Mouse (Mus musculus): ENCODE data around the gene Ppfibp1. TPM values are rescaled to one million over a fixed set of nuclear protein-coding genes. Genes with fewer than 3 reads are reported as not detected.
A peak's percentile ranks its signal among the peaks of the same experiment; 100 is the strongest.

The Ppfibp1 gene
- polyA plus RNA-seq, 1 experiment from 2014 or later, result 37.0 TPM

GRCm38 (mm10) chr6:146999302-146999701 is 111.0 kb downstream of the Ppfibp1 start:
- Histone ChIP-seq H3K9me3 (replicated peaks) (no peaks in the 10 kb centered on the region), H3K4me1 (no peaks in the 10 kb centered on the region), H3K4me3 (no peak overlapping the region), H3K36me3 (peaks cover 31% of the 10 kb centered on the region), H3K27me3 (ENCODE audit: low read depth, poor library complexity, severe bottlenecking) (no peaks in the 10 kb centered on the region), H3K27ac (no peak overlapping the region)
- WGBS, result 92% methylated on average over 9 of the region's 9 CpGs
- no peak for DNase-seq (ENCODE audit: low spot score)

- Histone ChIP-seq H3K4me3 (no peak overlapping the region), H3K27ac (no peak overlapping the region), H3K36me3 (peaks cover 31% of the 10 kb centered on the region), H3K27me3 (ENCODE audit: low read depth, poor library complexity, severe bottlenecking) (no peaks in the 10 kb centered on the region), H3K4me1 (no peaks in the 10 kb centered on the region), H3K9me3 (replicated peaks) (no peaks in the 10 kb centered on the region)
- no peak for DNase-seq (ENCODE audit: low spot score)
- 64% methylated on average over 2 of the region's 2 CpGs for WGBS
Observed at GRCm38 (mm10) chr6:146999755-147000154, 111.5 kb downstream of the Ppfibp1 start.

- H3K36me3 ChIP-seq, result peaks cover 17% of the 10 kb centered on the region
- no peak overlapping the region for H3K27ac ChIP-seq
- peak; percentile 67 for DNase-seq (ENCODE audit: low spot score)
Observed at GRCm38 (mm10) chr6:147008148-147008547, 119.9 kb downstream of the Ppfibp1 start.

GRCm38 (mm10) chr6:147010358-147010757 is 122.1 kb downstream of the Ppfibp1 start:
- Histone ChIP-seq H3K4me3 (no peak overlapping the region), H3K27ac (no peak overlapping the region), H3K27me3 (ENCODE audit: low read depth, poor library complexity, severe bottlenecking) (no peaks in the 10 kb centered on the region), H3K36me3 (peaks cover 20% of the 10 kb centered on the region), H3K4me1 (0 out of 2 replicates have a peak, but pooled peaks cover 5% of the 10 kb centered on the region), H3K9me3 (replicated peaks) (no peaks in the 10 kb centered on the region)
- WGBS, result 92% methylated on average over 6 of the region's 6 CpGs
- DNase-seq (ENCODE audit: low spot score), result no peak

More at GRCm38 (mm10) chr6:147008148-147008547, 119.9 kb downstream of the Ppfibp1 start:
- 0 out of 2 replicates have a peak, but pooled peaks cover 5% of the 10 kb centered on the region for H3K4me1 ChIP-seq
- H3K9me3 ChIP-seq (replicated peaks), result no peaks in the 10 kb centered on the region
- WGBS, result 61% methylated on average over 3 of the region's 3 CpGs
- no peaks in the 10 kb centered on the region for H3K27me3 ChIP-seq (ENCODE audit: low read depth, poor library complexity, severe bottlenecking)
- H3K4me3 ChIP-seq, result no peak overlapping the region

- Histone ChIP-seq H3K36me3 (peaks cover 20% of the 10 kb centered on the region), H3K27me3 (ENCODE audit: low read depth, poor library complexity, severe bottlenecking) (no peaks in the 10 kb centered on the region), H3K9me3 (replicated peaks) (no peaks in the 10 kb centered on the region), H3K27ac (no peak overlapping the region), H3K4me3 (no peak overlapping the region), H3K4me1 (0 out of 2 replicates have a peak, but pooled peaks cover 5% of the 10 kb centered on the region)
- DNase-seq (ENCODE audit: low spot score), result no peak
- 88% methylated on average over 15 of the region's 15 CpGs for WGBS
Observed at GRCm38 (mm10) chr6:147010811-147011520, 122.7 kb downstream of the Ppfibp1 start.

- no peak overlapping the region for H3K4me3 ChIP-seq
- no peak overlapping the region for H3K27ac ChIP-seq
- no peaks in the 10 kb centered on the region for H3K9me3 ChIP-seq (replicated peaks)
- H3K36me3 ChIP-seq, result peaks cover 23% of the 10 kb centered on the region
- DNase-seq (ENCODE audit: low spot score), result no peak
- 0 out of 2 replicates have a peak, but pooled peaks cover 5% of the 10 kb centered on the region for H3K4me1 ChIP-seq
- no peaks in the 10 kb centered on the region for H3K27me3 ChIP-seq (ENCODE audit: low read depth, poor library complexity, severe bottlenecking)
- WGBS, result 72% methylated on average over 6 of the region's 6 CpGs
Observed at GRCm38 (mm10) chr6:147011555-147011954, 123.3 kb downstream of the Ppfibp1 start.

- no peak for DNase-seq (ENCODE audit: low spot score)
- no peak overlapping the region for H3K4me3 ChIP-seq
- H3K4me1 ChIP-seq, result 0 out of 2 replicates have a peak, but pooled peaks cover 5% of the 10 kb centered on the region
- H3K9me3 ChIP-seq (replicated peaks), result no peaks in the 10 kb centered on the region
- WGBS, result 87% methylated on average over 6 of the region's 6 CpGs
- no peaks in the 10 kb centered on the region for H3K27me3 ChIP-seq (ENCODE audit: low read depth, poor library complexity, severe bottlenecking)
- H3K27ac ChIP-seq, result no peak overlapping the region
- H3K36me3 ChIP-seq, result peaks cover 23% of the 10 kb centered on the region
Observed at GRCm38 (mm10) chr6:147011977-147012376, 123.7 kb downstream of the Ppfibp1 start.

- H3K9me3 ChIP-seq (replicated peaks), result no peaks in the 10 kb centered on the region
- no peak overlapping the region for H3K4me3 ChIP-seq
- 97% methylated on average over 1 of the region's 1 CpGs for WGBS
- peaks cover 18% of the 10 kb centered on the region for H3K36me3 ChIP-seq
- H3K27ac ChIP-seq, result no peak overlapping the region
- H3K4me1 ChIP-seq, result 0 out of 2 replicates have a peak, but pooled peaks cover 5% of the 10 kb centered on the region
- H3K27me3 ChIP-seq (ENCODE audit: low read depth, poor library complexity, severe bottlenecking), result no peaks in the 10 kb centered on the region
- no peak for DNase-seq (ENCODE audit: low spot score)
Observed at GRCm38 (mm10) chr6:147013546-147013945, 125.3 kb downstream of the Ppfibp1 start.

- H3K9me3 ChIP-seq (replicated peaks), result no peaks in the 10 kb centered on the region
- DNase-seq (ENCODE audit: low spot score), result no peak
- no peak overlapping the region for H3K27ac ChIP-seq
- H3K27me3 ChIP-seq (ENCODE audit: low read depth, poor library complexity, severe bottlenecking), result no peaks in the 10 kb centered on the region
- peaks cover 40% of the 10 kb centered on the region for H3K36me3 ChIP-seq
- no peak overlapping the region for H3K4me3 ChIP-seq
- WGBS, result 89% methylated on average over 4 of the region's 4 CpGs
- H3K4me1 ChIP-seq, result no peaks in the 10 kb centered on the region
Observed at GRCm38 (mm10) chr6:147017906-147018305, 129.6 kb downstream of the Ppfibp1 start.

- H3K36me3 ChIP-seq, result peaks cover 42% of the 10 kb centered on the region
- 89% methylated on average over 5 of the region's 5 CpGs for WGBS
- H3K27me3 ChIP-seq (ENCODE audit: low read depth, poor library complexity, severe bottlenecking), result no peaks in the 10 kb centered on the region
Observed at GRCm38 (mm10) chr6:147018364-147018763, 130.1 kb downstream of the Ppfibp1 start.

GRCm38 (mm10) chr6:147021181-147021580 is 132.9 kb downstream of the Ppfibp1 start:
- Histone ChIP-seq H3K4me3 (no peak overlapping the region), H3K27me3 (ENCODE audit: low read depth, poor library complexity, severe bottlenecking) (no peaks in the 10 kb centered on the region), H3K9me3 (replicated peaks) (no peaks in the 10 kb centered on the region), H3K36me3 (peaks cover 47% of the 10 kb centered on the region), H3K27ac (no peak overlapping the region), H3K4me1 (no peaks in the 10 kb centered on the region)
- WGBS, result 93% methylated on average over 5 of the region's 5 CpGs
- no peak for DNase-seq (ENCODE audit: low spot score)

More at GRCm38 (mm10) chr6:147018364-147018763, 130.1 kb downstream of the Ppfibp1 start:
- H3K4me1 ChIP-seq, result no peaks in the 10 kb centered on the region
- no peak for DNase-seq (ENCODE audit: low spot score)
- H3K4me3 ChIP-seq, result no peak overlapping the region
- H3K9me3 ChIP-seq (replicated peaks), result no peaks in the 10 kb centered on the region
- no peak overlapping the region for H3K27ac ChIP-seq

- DNase-seq (ENCODE audit: low spot score), result no peak
- no peaks in the 10 kb centered on the region for H3K27me3 ChIP-seq (ENCODE audit: low read depth, poor library complexity, severe bottlenecking)
- WGBS, result 91% methylated on average over 16 of the region's 16 CpGs
- no peak overlapping the region for H3K4me3 ChIP-seq
- H3K4me1 ChIP-seq, result no peaks in the 10 kb centered on the region
- peaks cover 48% of the 10 kb centered on the region for H3K36me3 ChIP-seq
- no peak overlapping the region for H3K27ac ChIP-seq
- no peaks in the 10 kb centered on the region for H3K9me3 ChIP-seq (replicated peaks)
Observed at GRCm38 (mm10) chr6:147022375-147023132, 134.3 kb downstream of the Ppfibp1 start.

GRCm38 (mm10) chr6:147023133-147023395 is 134.8 kb downstream of the Ppfibp1 start:
- no peak for DNase-seq (ENCODE audit: low spot score)
- no peak overlapping the region for H3K4me3 ChIP-seq
- H3K4me1 ChIP-seq, result no peaks in the 10 kb centered on the region
- H3K27ac ChIP-seq, result no peak overlapping the region
- peaks cover 51% of the 10 kb centered on the region for H3K36me3 ChIP-seq
- no peaks in the 10 kb centered on the region for H3K9me3 ChIP-seq (replicated peaks)
- WGBS, result 96% methylated on average over 2 of the region's 2 CpGs
- H3K27me3 ChIP-seq (ENCODE audit: low read depth, poor library complexity, severe bottlenecking), result no peaks in the 10 kb centered on the region
